Mouse (Mus musculus) thymus, postnatal 14 days (tissue): Measurements from ENCODE around the gene Cs.
A peak's percentile ranks its signal among the peaks of the same experiment; 100 is the strongest.

ENCODE experiments used
- DNase-seq: peaks from one replicate; pipeline ENCODE4 v3.0.0; 2021

The Cs gene

DNA sequence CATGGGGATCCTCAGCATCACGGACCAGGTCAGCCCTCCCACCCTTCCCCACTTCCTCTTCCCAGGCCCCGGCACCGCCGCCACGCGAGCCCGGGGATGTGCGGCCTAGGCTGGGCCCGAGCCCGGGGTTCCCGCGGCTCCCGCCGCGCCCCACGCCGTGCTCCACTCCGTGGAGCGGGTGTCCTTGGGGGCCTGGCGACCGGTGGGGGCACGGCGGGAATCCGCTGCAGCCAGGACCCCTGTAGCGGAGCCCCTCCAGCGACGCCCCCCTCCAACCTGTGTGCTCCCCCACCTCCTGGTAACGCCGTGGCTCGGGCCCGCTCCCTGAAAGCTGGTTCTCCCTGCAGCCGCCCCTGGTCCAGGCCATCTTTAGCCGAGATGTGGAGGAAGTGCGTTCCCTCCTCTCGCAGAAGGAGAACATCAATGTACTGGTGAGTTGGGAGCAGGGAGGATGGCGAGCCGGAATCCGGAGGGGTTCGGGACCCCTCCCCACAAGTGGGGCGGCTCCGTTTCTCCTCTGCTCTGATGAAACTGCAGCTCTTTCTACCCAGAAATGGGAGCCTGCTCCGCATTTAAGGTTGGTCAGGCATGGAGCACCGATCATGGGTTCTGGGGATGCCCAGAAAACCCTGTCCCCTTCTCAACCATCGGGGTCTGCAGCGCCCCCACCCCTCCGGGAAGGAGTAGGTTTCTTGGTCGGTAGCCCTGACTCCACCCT lies 39.8 kb downstream of the Cs start:
- DNase-seq: peak; percentile 64

DNA sequence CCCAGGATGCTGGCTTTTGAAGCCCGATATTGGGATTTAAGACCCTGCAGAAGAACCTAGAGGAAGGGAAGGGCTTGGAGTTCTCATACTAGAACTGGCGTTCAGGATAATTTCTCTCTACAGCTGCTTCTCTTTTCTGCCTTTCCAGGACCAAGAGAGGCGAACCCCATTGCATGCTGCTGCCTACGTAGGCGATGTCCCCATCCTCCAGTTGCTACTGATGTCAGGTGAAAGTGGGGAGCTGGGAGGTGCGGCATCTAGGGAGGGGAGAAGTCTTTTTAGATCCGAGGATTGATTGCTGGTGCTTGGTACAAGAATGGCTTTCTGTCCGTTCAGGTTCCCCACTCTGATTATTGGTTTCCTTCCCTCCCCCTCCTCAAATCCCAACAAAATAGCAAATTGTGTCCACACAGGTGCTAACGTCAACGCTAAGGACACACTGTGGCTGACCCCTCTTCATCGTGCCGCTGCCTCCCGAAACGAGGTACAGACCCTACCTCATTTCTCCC lies 40.5 kb downstream of the Cs start:
- no peak for DNase-seq

DNA sequence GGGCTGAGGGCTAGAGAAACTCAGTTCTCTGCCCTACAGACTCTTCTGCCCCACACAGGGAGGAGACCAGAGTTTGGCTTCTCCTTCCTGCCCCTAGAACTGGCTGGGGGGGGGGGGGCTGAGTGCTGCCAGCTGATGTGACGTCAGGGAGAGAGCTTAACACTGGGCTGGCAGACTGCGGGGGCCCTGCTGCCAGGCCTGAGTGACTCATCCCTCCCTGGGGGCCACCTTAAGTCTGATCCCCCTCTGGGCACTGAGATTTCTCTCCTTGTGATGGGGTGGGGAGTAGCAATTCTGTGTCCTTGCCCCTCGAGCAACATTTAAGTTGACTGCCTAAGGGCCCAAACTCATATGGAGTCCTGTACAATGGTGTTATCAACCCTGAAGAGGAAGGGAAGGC lies 40.9 kb downstream of the Cs start:
- no peak for DNase-seq

DNA sequence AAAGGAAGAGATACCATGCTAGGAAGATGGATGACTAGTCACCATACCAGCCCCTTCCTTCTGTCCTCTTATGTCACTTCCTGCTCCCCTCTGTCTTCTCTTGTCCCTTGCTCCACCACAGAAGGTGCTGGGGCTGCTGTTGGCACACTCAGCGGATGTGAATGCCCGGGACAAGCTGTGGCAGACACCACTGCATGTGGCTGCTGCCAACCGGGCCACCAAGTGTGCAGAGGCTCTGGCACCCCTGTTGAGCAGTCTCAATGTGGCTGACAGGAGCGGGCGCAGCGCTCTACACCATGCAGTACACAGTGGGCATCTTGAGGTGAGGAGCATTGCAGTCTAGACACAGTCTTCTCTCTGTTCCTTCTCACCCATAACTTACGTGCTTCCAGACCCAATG lies 41.7 kb downstream of the Cs start:
- DNase-seq: no peak

DNA sequence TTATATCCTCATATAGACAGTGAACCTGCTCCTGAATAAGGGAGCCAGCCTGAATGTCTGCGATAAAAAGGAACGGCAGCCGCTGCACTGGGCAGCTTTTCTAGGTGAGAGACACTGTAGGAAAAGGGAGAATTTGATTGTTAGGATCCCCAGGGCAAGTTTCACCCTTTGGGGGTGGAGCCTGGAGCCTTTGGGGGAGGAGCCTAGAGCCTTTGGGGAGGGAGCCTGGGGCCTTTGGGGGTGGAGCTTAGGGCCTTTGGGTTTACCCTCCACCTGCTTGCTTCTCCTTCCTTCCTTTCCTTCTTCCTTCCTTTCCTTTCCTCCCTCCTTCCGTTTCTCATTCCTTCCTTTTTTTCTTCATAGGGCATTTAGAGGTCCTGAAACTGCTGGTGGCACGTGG lies 43.0 kb downstream of the Cs start:
- DNase-seq: no peak

DNA sequence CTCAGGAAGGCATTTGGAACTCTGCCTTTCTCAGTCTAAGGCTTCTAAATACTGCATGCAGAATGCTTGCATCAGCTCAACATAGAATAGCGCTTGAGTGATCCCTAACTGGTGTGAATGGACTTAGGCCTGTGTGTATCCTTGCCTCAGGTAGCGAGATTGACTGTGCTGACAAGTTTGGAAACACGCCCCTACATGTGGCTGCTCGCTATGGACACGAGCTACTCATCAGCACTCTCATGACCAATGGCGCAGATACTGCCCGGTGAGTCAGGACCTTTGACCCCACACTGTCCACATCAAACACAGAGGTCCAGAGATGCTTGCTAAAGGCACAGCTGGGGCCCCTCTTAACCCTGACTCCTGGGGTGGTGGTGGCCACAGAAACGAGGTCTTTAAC lies 44.9 kb downstream of the Cs start:
- DNase-seq: no peak

DNA sequence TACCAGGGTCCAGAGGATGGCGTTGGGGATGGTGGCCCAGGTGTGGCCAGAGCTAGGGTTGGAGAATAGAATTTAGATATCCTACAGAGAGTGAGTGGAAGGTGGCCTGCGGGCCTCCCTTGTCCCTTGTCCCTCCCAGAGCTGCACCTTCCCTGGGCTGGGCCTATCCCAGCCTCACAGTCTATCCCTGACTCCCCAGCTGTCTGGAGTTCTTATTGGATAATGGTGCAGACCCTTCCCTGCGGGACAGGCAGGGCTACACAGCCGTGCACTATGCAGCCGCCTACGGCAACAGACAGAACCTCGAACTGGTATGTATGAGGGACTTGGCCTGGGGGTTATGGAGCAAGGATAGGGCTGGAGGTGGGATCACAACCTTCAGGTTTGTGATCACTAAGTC lies 48.4 kb downstream of the Cs start:
- DNase-seq: no peak

DNA sequence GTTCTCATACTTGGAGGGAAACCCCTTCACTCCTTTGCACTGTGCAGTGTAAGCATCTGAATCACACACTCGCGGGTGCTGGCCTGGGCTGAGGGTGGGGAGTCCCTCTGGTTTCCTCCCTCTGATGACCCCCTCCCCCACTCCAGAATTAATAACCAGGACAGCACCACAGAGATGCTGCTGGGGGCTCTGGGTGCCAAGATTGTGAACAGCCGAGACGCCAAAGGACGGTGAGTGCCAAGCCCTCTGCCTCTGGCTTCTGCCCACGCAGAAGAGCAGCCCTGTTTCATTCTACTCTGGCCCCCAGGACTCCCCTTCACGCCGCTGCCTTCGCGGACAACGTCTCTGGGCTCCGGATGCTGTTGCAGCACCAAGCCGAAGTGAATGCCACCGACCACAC lies 51.4 kb downstream of the Cs start:
- DNase-seq: no peak

DNA sequence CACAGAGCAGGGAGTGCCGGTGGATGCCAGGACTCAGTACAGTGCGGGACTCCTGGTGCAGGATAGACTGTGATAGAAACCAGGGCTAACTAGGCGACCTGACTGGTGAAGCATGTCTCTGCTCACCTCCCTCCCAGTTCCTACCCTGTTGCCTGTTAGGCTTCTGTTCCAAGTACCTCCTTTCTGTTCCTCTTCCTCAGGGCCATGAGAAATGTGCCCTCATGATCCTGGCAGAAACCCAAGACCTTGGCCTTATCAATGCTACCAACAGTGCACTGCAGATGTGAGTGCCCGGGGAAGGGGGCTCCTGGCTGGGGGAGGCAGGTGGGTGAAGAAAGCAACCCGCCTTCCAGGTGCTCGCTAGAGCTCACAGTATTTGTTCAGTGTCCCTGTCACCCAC lies 52.0 kb downstream of the Cs start:
- DNase-seq: no peak

DNA sequence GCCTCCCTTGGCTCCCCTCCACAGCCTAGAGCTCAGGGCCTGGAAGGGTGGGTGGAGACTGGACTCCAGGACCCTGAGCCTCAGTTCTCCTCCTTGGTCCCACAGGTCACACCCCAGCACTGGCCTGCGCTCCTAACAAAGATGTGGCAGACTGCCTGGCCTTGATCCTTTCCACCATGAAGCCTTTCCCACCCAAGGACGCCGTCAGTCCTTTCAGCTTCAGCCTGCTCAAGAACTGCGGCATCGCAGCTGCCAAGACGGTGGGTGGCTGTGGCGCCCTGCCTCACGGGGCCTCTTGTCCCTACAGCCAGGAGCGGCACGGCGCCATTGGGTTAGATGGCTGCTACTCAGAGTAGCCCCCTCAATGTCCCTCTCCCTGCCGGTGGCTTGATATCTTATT lies 52.8 kb downstream of the Cs start:
- DNase-seq: no peak

DNA sequence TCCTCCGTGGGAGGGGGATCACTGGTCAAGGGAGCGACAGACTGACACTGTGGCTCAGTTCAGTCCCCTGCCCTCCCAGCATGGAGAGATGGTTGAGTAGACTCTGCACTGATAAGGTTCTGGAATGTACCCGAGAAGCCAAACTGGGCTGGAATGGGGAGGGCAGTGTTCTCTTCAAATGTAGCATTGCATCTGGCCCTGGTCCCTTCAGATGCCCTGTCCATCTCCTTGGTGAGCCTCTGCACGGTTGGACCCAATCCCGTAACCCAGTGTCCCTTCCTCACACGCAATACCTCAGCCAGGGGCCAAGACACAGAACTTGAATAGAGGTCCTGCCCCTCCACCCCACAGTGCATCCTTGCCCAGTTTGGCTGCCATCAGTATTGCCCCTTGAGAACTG lies 54.3 kb downstream of the Cs start:
- no peak for DNase-seq

DNA sequence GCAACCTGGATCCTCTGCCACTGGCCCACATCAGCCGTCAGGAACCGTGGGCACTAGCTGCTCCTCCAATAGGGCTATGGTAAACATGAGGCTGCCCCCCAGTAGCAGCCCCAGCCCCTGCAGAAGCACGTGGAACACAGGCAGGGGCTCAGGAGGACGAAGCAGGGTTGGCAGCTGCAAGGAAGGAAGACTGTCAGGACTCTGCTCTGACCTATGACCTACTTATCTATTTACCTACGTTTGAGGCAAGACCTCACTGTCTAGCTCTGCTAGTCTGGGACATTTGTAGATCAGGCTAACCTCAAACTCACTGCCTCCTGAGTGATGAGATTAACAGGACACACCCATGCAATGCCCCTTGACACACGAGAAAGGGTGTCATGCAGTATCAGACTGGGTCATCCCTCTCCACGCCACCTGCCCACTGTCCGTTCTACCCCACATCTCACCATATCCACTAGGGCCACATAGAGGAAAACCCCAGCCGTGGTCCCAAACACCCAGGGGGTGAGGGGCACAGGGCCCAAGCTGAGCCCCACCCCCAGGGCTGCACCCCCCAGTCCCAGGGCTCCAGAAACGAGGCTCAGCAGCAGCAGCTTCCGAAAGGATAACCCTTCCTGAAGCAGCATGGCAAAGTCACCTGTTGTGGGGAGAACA lies 58.6 kb downstream of the Cs start:
- no peak for DNase-seq

DNA sequence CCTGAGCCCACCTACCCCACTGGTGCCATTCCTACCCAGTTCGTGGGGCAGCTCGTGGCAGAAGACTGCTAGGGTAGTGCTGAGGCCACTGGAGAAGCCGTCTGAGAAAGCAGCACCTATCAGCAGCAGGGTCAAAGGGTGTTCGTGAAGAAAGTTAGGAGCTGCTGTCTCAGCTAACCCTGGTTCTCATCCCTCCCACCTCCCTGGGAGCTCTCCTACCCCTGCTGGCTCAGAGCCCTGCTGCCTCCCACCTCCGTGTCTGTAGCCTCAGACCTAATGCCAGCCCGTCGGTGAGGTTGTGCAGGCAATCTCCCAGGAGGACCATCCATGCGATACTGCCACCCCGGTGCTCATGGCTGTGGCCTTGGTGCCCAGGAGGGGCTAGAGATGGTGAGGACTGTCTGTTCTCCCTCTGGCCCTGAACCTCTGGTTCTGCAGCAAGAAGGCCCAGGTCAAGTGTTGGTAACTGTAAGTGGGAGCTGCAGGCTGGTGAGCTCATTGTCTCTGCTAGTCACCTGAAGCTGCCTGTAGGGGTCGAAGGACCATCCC lies 59.3 kb downstream of the Cs start:
- no peak for DNase-seq

DNA sequence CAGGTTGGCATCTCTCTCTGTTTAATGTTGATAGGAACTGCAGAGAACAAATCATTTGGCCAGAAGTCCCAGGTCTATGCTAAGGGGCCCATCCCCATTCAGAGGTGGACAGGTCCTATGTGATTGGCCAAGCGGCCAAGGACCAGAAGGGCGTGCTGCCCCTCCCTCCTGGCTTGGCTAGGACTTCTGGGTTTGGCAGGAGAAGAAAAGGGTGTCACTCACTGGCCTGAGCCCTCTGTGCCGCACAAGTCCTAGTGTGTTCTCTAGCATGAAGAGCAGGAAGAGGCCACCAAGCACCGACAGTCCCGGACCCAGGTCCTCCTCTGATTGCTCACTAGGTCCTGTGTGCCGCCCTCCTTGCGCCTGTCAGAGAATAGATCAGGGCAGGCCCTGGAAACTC lies 59.9 kb downstream of the Cs start:
- DNase-seq: no peak

DNA sequence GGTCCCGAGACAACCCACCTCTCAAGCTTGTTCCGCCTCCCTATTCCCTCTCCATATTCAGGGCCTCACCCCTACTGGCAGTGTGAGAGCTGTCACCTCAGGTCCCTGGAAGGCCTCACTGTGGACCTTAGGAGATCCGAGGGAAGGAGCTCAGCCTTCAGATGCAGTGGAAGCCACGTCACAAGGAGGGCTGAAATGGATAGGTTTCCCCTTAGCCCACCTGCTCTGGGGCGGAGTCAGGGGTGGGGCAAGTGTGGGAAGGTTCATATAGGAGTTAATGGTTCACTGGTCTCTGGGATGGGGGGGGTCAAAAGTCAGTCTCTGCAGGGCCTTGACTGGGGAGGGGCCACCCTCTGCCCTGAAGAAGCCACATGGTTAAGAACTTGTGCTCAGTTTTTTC lies 62.8 kb downstream of the Cs start:
- DNase-seq: no peak

DNA sequence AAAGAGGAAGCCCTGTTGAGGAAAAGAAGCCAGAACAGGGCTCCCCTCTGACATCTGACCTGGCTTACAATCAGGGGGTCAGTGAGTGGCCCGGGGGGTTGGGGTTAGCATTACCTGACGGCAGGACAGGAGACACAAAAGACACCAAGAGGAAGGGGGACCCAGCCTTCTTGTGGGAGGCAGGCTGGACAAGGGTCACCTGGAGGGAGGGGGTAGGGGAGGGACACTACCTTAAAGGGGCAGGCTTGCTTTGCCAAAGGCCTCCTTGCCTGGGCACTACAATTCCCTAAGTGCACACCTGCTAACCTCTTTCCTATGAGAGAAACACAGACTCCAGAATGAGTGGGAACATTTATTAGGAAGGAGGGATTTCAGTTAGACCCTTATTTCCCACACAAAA lies 63.5 kb downstream of the Cs start, which contains the start of gene Slc39a5:
Gene Slc39a5, minus strand, starts transcription at position 174 of the 400 bp plus-strand sequence.
- DNase-seq: no peak

DNA sequence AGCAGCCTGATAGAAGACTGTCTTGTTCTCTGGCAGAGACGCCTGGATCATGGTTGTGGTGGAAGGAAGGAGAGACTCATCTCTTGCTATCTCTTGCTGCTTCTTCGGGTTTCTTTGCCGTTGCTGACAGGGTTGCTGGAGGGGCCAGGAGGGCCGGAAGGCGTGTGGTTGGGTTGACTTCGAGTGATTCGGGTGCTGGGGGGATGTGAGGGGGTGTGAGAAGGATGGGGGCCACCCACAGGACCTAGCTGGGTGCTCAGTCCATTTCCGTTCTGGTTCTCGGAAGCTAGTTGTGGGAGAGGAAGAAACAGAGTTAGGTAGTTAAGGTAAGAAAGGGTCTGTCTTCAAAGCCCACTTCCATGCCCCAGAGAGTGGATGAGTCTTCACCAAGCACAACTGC lies 64.1 kb downstream of the Cs start:
- no peak for DNase-seq

DNA sequence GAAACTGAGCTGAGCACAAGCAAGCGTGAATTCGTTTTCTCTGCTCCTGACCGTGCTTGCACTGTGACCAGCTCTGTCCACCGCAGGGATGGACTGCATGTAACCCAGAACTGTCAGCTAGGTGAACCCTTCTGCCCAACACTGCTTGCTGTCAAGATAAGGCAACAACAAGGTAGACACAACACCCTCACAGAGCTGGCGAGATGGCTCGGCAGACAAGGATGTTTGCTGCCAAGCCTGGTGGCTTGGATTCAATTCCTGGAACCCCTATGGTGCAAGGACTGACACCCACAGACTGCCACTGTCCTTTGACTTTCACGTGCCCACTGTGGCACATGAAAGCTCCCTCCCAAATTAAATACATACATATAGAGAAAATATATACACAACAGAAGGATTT lies 66.4 kb downstream of the Cs start:
- DNase-seq: no peak

DNA sequence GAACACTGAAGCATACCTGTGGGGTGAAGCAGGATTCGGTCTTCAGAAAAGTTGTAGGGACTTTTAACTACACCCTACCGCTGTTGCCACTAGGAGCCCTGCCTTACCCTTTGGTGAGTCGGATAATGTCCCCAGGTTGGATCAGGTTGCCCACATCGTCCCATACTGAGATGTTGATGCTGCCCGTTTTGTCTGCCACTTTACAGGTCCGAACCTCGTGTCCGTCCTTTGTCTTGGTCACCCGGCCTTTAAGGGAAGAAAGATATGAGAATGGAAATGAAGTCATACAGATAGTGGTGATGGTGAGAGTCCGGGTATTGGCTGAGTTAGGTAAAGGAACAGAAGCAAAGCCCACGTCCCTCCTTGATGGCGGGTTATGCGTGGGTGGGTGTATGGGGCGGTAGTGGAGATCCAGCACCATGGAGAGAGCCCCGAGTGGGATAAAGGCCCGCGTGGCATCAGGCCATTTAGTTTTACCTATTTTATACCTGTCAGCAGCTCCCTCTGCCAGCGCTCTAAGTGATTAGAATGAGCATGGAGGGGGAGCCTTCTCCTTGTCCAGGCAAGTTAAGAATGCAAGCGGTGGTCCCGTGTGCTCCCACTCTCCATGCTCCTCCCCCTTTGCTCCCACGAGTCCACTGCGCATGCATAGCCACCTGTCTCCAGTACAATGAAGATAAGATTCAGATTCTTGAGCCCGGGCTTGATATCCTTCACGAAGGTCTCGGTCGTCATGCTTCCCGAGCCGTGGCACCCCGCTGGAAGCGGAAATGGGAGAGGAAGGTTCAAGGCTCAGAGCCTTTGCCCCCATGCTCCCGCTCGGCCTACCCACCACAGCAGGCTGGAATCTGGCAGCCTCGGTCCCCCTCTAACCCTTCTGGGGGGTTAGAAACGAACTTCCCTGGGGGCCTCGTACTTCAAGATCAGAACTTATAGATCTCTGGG lies 71.3 kb downstream of the Cs start:
- DNase-seq: peak; percentile 59

DNA sequence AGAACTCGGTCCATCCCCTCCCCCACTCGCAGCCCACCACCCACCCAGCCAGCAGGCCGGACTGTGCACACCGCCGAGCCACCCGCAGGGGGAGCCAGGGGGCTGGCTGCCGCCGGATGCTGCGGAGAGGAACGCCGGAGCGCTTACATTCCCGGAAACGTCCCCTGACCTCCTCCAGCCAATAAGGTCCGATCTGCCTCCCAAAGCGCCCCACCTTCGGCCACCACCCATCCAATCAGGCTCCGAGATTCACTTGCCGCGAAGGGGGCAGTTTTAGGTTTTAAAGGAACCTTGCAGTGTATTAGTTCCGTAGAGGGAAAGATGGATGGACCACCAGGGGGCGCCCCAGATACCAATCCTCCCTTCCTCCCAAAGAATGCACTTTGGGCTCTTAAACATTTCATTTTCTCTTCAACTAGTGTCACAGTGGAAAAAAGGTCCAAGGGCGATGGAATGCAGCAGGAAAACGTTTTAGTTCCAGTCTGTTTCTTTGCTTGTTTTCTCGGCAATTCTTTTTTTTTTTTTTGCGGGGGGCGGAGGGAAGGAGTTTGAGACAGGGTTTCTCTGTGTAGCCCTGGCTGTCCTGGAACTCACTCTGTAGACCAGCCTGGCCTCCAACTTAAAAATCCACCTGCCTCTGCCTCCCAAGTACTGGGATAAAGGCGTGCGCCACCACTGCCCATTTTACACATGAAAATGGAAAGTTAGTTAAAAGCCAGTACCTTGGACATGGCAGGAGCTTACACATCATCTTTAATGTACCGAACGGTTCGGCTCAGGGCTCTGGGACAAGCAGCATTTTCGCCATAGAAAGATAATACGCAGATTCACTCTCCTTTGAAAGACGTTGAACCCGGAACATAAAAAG lies 72.4 kb downstream of the Cs start:
- DNase-seq: peak; percentile 97

DNA sequence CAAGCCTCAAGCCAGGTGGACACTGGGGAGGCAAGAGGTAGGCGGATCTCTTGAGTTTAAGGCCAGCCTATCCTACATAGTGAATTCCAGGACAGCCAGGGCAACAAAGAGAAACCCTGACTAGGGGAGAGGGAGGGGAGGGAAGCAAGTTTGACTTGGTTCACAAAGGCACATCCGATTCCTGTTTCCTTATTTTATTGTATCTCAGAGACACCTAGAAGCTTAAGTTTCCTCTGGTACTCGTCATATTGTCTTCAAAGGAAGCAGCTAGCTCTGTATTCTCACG lies 73.0 kb downstream of the Cs start:
- DNase-seq: peak; percentile 22
